Mouse (Mus musculus) MEL (cell line): ENCODE measurements around the gene Gm17651. TPM values are rescaled to one million over a fixed set of nuclear protein-coding genes. Genes with fewer than 3 reads are reported as not detected.

Experiments used
- DNase-seq: peaks from one replicate; pipeline ENCODE4 v3.0.0; 2011; ENCODE audit warnings: low read depth, low spot score
- H3K27ac ChIP-seq: 2 replicates; pipeline ENCODE4 v1.5.1; 2012; ENCODE audit warnings: low read depth, mild to moderate bottlenecking, control low read depth, low read length, moderate library complexity; ENCODE audit not compliant: control insufficient read depth
- H3K27me3 ChIP-seq, 2 experiments: fragments of 150-350 bp in 1 of 2; sonication (generic) in 1 of 2; 2 replicates each; pipeline ENCODE4 v1.6.1; 2012; ENCODE audit warnings: low read length in 2 of 2, mild to moderate bottlenecking in 2 of 2, improper control_type of control experiment in 1 of 2, moderate library complexity in 1 of 2; ENCODE audit not compliant: insufficient read depth in 2 of 2, control insufficient read depth in 1 of 2
- H3K36me3 ChIP-seq, 2 experiments: 2 replicates each; pipeline ENCODE4 v1.6.1; 2012 to 2014; ENCODE audit warnings: low read length in 2 of 2, improper control_type of control experiment in 1 of 2, inconsistent platforms in 1 of 2, mild to moderate bottlenecking in 1 of 2; ENCODE audit not compliant: insufficient read depth in 2 of 2, control insufficient read depth in 1 of 2
- H3K4me1 ChIP-seq, 2 experiments: fragments of 150-350 bp in 1 of 2; sonication (generic) in 1 of 2; 2 replicates each; pipeline ENCODE4 v1.6.1; 2012; ENCODE audit warnings: low read length in 2 of 2, improper control_type of control experiment in 1 of 2, mild to moderate bottlenecking in 1 of 2; ENCODE audit not compliant: insufficient read depth in 2 of 2, control insufficient read depth in 1 of 2
- H3K4me3 ChIP-seq, 2 experiments: fragments of 150-350 bp in 1 of 2; sonication (generic) in 1 of 2; 2 replicates each; pipeline ENCODE4 v1.5.1; 2012; ENCODE audit warnings: low read depth in 2 of 2, low read length in 2 of 2, mild to moderate bottlenecking in 2 of 2, moderate library complexity in 2 of 2, control low read depth in 1 of 2, improper control_type of control experiment in 1 of 2; ENCODE audit not compliant: control insufficient read depth in 1 of 2, insufficient read depth in 1 of 2
- H3K79me2 ChIP-seq: 2 replicates; pipeline ENCODE4 v1.6.1; 2012; ENCODE audit warnings: mild to moderate bottlenecking, low read length, moderate library complexity; ENCODE audit not compliant: control insufficient read depth, poor library complexity, insufficient read depth
- H3K9ac ChIP-seq: 2 replicates; pipeline ENCODE4 v1.6.1; 2012; ENCODE audit warnings: low read depth, mild to moderate bottlenecking, control low read depth, low read length, moderate library complexity; ENCODE audit not compliant: control insufficient read depth, poor library complexity, severe bottlenecking
- H3K9me3 ChIP-seq: fragments of 150-350 bp; sonication (generic); replicated peaks from 2 replicates; pipeline ENCODE4 v1.6.1; 2012; ENCODE audit warnings: mild to moderate bottlenecking, low read length, improper control_type of control experiment, moderate library complexity; ENCODE audit not compliant: insufficient read depth
- CHD2 ChIP-seq: IDR thresholded peaks from 2 replicates; pipeline ENCODE4 v1.6.1; 2011; ENCODE audit warnings: low read length, improper control_type of control experiment
- CTCF ChIP-seq, 3 experiments: IDR thresholded peaks in 2 of 3; conservative IDR thresholded peaks in 1 of 3; 2 replicates each; pipeline ENCODE4 v1.5.1; 2011 to 2012; ENCODE audit warnings: low read length in 3 of 3, low read depth in 2 of 3, mild to moderate bottlenecking in 2 of 3, improper control_type of control experiment in 1 of 3, inconsistent platforms in 1 of 3, mixed read lengths in 1 of 3, moderate library complexity in 1 of 3; ENCODE audit not compliant: control insufficient read depth in 1 of 3, insufficient read depth in 1 of 3, poor library complexity in 1 of 3, severe bottlenecking in 1 of 3
- E2F4 ChIP-seq: IDR thresholded peaks from 2 replicates; pipeline ENCODE4 v1.6.1; 2011; ENCODE audit warnings: low read depth, low read length, improper control_type of control experiment, borderline replicate concordance
- EP300 ChIP-seq, 2 experiments: IDR thresholded peaks; 2 replicates each; pipeline ENCODE4 v1.6.1; 2011; ENCODE audit warnings: improper control_type of control experiment in 2 of 2, low read length in 2 of 2, low read depth in 1 of 2, mild to moderate bottlenecking in 1 of 2
- ETS1 ChIP-seq: IDR thresholded peaks from 2 replicates; pipeline ENCODE4 v1.6.1; 2012; ENCODE audit warnings: low read depth, mild to moderate bottlenecking, inconsistent platforms, low read length, improper control_type of control experiment, moderate library complexity
- GABPA ChIP-seq: IDR thresholded peaks from 2 replicates; pipeline ENCODE4 v1.6.1; 2012; ENCODE audit warnings: low read depth, mild to moderate bottlenecking, inconsistent platforms, low read length, improper control_type of control experiment, moderate library complexity
- JUND ChIP-seq: IDR thresholded peaks from 2 replicates; pipeline ENCODE4 v1.6.1; 2011; ENCODE audit warnings: low read depth, mild to moderate bottlenecking, improper control_type of control experiment, low read length
- KAT2A ChIP-seq: conservative IDR thresholded peaks from 2 replicates; pipeline ENCODE4 v1.6.1; 2012; ENCODE audit warnings: low read depth, low read length, improper control_type of control experiment, inconsistent platforms
- MAFK ChIP-seq: IDR thresholded peaks from 2 replicates; pipeline ENCODE4 v1.6.1; 2011; ENCODE audit warnings: low read depth, mild to moderate bottlenecking, low read length, improper control_type of control experiment, borderline replicate concordance
- MAX ChIP-seq: IDR thresholded peaks from 2 replicates; pipeline ENCODE4 v1.6.1; 2011; ENCODE audit warnings: low read length, improper control_type of control experiment
- MAZ ChIP-seq: IDR thresholded peaks from 2 replicates; pipeline ENCODE4 v1.6.1; 2012; ENCODE audit warnings: low read depth, mild to moderate bottlenecking, inconsistent platforms, low read length, improper control_type of control experiment
- MXI1 ChIP-seq: IDR thresholded peaks from 2 replicates; pipeline ENCODE4 v1.6.1; 2011; ENCODE audit warnings: mild to moderate bottlenecking, low read depth, low read length, improper control_type of control experiment
- MYB ChIP-seq: IDR thresholded peaks from 2 replicates; pipeline ENCODE4 v1.6.1; 2011; ENCODE audit warnings: mild to moderate bottlenecking, low read depth, low read length, improper control_type of control experiment
- NELFE ChIP-seq: IDR thresholded peaks from 2 replicates; pipeline ENCODE4 v1.6.1; 2011; ENCODE audit warnings: low read depth, low read length, improper control_type of control experiment
- NRF1 ChIP-seq: IDR thresholded peaks from 2 replicates; pipeline ENCODE4 v1.6.1; 2014; ENCODE audit warnings: low read depth, mild to moderate bottlenecking, inconsistent platforms, low read length, improper control_type of control experiment, moderate library complexity; ENCODE audit not compliant: poor library complexity, insufficient read depth, severe bottlenecking
- POLR2A ChIP-seq, 2 experiments: IDR thresholded peaks; 2 replicates each; pipeline ENCODE4 v1.6.1; 2011 to 2012; ENCODE audit warnings: low read length in 2 of 2, mild to moderate bottlenecking in 2 of 2, control low read depth in 1 of 2, improper control_type of control experiment in 1 of 2, low read depth in 1 of 2, moderate library complexity in 1 of 2; ENCODE audit not compliant: control insufficient read depth in 1 of 2, insufficient read depth in 1 of 2, poor library complexity in 1 of 2
- POLR2AphosphoS2 ChIP-seq: IDR thresholded peaks from 2 replicates; pipeline ENCODE4 v1.6.1; 2011; ENCODE audit warnings: low read length, improper control_type of control experiment
- POLR2AphosphoS5 ChIP-seq: IDR thresholded peaks from 2 replicates; pipeline ENCODE4 v1.6.1; 2012; ENCODE audit warnings: low read depth, borderline replicate concordance, mild to moderate bottlenecking, inconsistent platforms, low read length, moderate library complexity, mixed read lengths
- RAD21 ChIP-seq: IDR thresholded peaks from 2 replicates; pipeline ENCODE4 v1.6.1; 2011; ENCODE audit warnings: mild to moderate bottlenecking, low read depth, low read length, improper control_type of control experiment
- RCOR1 ChIP-seq: IDR thresholded peaks from 2 replicates; pipeline ENCODE4 v1.6.1; 2012; ENCODE audit warnings: low read depth, mild to moderate bottlenecking, inconsistent platforms, low read length, improper control_type of control experiment
- SIN3A ChIP-seq: IDR thresholded peaks from 2 replicates; pipeline ENCODE4 v1.6.1; 2012; ENCODE audit warnings: low read length, improper control_type of control experiment, inconsistent platforms
- SMC3 ChIP-seq: IDR thresholded peaks from 2 replicates; pipeline ENCODE4 v1.6.1; 2011; ENCODE audit warnings: low read depth, low read length, improper control_type of control experiment
- TAL1 ChIP-seq: IDR thresholded peaks from 2 replicates; pipeline ENCODE4 v1.6.1; 2012; ENCODE audit warnings: mild to moderate bottlenecking, inconsistent platforms, low read length, moderate library complexity, mixed read lengths
- TBP ChIP-seq: IDR thresholded peaks from 2 replicates; pipeline ENCODE4 v1.8.0; 2011; ENCODE audit warnings: low read depth, low read length, improper control_type of control experiment
- TCF12 ChIP-seq: IDR thresholded peaks from 2 replicates; pipeline ENCODE4 v1.6.1; 2014; ENCODE audit warnings: low read depth, mild to moderate bottlenecking, inconsistent platforms, low read length, improper control_type of control experiment, moderate library complexity
- ZC3H11A ChIP-seq: IDR thresholded peaks from 2 replicates; pipeline ENCODE4 v1.6.1; 2012; ENCODE audit warnings: low read depth, mild to moderate bottlenecking, inconsistent platforms, low read length, improper control_type of control experiment
- ZNF384 ChIP-seq: IDR thresholded peaks from 2 replicates; pipeline ENCODE4 v1.6.1; 2012; ENCODE audit warnings: low read depth, mild to moderate bottlenecking, inconsistent platforms, low read length, improper control_type of control experiment
- polyA plus RNA-seq, 2 experiments: library from polyadenylated mRNA; stranded (reverse) in 1 of 2; unstranded in 1 of 2; fragments of >175 nt in 1 of 2; fragments of >200 nt in 1 of 2; gene quantifications; 2 replicates each; pipeline versions ENCODE4 v1.2.1 to v1.2.4; 2012; ENCODE audit warnings: low replicate concordance in 2 of 2, low read depth in 1 of 2; ENCODE audit not compliant: insufficient read length in 2 of 2, insufficient read depth in 1 of 2, missing spikeins in 1 of 2
- total RNA-seq: library from RNA; depleted of rRNA; stranded (reverse); fragments of 300-350 nt; gene quantifications from 2 replicates; pipeline ENCODE4 v1.2.3, GENCODE M21; 2012

Gm17651 gene
- total and polyA plus RNA-seq, 3 experiments: not detected

- TF ChIP-seq SIN3A: peak; percentile 8; the same call in 1 of the 2 replicates
- TF ChIP-seq RAD21: no peak
- TF ChIP-seq MXI1: peak; percentile 7; the same call in 1 of the 2 replicates
- 0 out of 2 replicates have a peak, but pooled peaks have one; percentile 3 for TF ChIP-seq TCF12
- peak; percentile 48; the same call in 1 of the 2 replicates for TF ChIP-seq MAX
- TF ChIP-seq GABPA: no peak
- 0 out of 2 replicates have a peak, but pooled peaks have one; percentile 37 for TF ChIP-seq TBP
- TF ChIP-seq RCOR1: no peak
- peak; percentile 48; the same call in 1 of the 2 replicates for TF ChIP-seq NELFE
- peak; percentile 43; the same call in 1 of the 2 replicates for TF ChIP-seq NRF1
- no peaks in the 10 kb centered on the region for H3K9me3 ChIP-seq
- peak overlapping the region; percentile 83 to 94 for H3K4me3 ChIP-seq
- no peaks in the 10 kb centered on the region for H3K27me3 ChIP-seq
- H3K4me1 ChIP-seq: peaks cover 8 to 26% of the 10 kb centered on the region in 2 experiments
- peaks cover 0 to 25% of the 10 kb centered on the region in 2 experiments; a peak in 2 of 4 replicates for H3K36me3 ChIP-seq
- H3K9ac ChIP-seq: peak overlapping the region; percentile 76
- peaks cover 3% of the 10 kb centered on the region; the same call in 1 of the 2 replicates for H3K79me2 ChIP-seq
- H3K27ac ChIP-seq: no peak overlapping the region
- peak; percentile 93 for DNase-seq
These were observed 15.9 kb downstream of the Gm17651 start for GRCm38 (mm10) chr3:97658426-97659193.

- peak within 1 kb of the TSS; percentile 34 for H3K27ac ChIP-seq
- TF ChIP-seq POLR2AphosphoS2 (peak; percentile 90; the same call in 1 of the 2 replicates), TAL1 (no peak), MYB (no peak), EP300 (IDR thresholded peaks at IDR 0.05; ENCODE audit: low read depth in 1 of 2, low read length in 2 of 2) (peak in 1 of 2 experiments; percentile 55; a peak in 2 of 4 replicates), ZC3H11A (no peak; the same call in 1 of the 2 replicates), MAZ (peak; percentile 97), NRF1 (peak; percentile 93), KAT2A (no peak; the same call in 1 of the 2 replicates), ETS1 (peak; percentile 80), RAD21 (no peak), E2F4 (peak; percentile 64; the same call in 1 of the 2 replicates), POLR2AphosphoS5 (no peak), POLR2A (IDR thresholded peaks at IDR 0.05; ENCODE audit: control insufficient read depth in 1 of 2, insufficient read depth in 1 of 2, low read depth in 1 of 2, low read length in 2 of 2, poor library complexity in 1 of 2) (peak; percentile 75 to 94), RCOR1 (peak; percentile 47; the same call in 1 of the 2 replicates), MAX (peak; percentile 85), ZNF384 (peak; percentile 63), SMC3 (no peak), CHD2 (no peak; the same call in 1 of the 2 replicates), TCF12 (peak; percentile 80), MAFK (0 out of 2 replicates have a peak, but pooled peaks have one; percentile 35), CTCF (IDR thresholded peaks at IDR 0.05 in 2 of 3, conservative IDR thresholded peaks at IDR 0.05 in 1 of 3; ENCODE audit: control insufficient read depth in 1 of 3, insufficient read depth in 1 of 3, low read depth in 2 of 3, low read length in 3 of 3, poor library complexity in 1 of 3, severe bottlenecking in 1 of 3) (0 out of 6 replicates have a peak, but pooled peaks of 1 of the 3 experiments have one; percentile 4), JUND (no peak)
These were observed 16.7 kb downstream of the Gm17651 start, which contains the start of gene Prkab2 for GRCm38 (mm10) chr3:97657655-97658411. Prkab2 (plus strand) TSS chr3:97658193.

More at GRCm38 (mm10) chr3:97657655-97658411, 16.7 kb downstream of the Gm17651 start, which contains the start of gene Prkab2:
- H3K36me3 ChIP-seq: peaks cover 0 to 25% of the 10 kb centered on the region in 2 experiments; a peak in 2 of 4 replicates
- no peaks in the 10 kb centered on the region for H3K27me3 ChIP-seq
- peaks cover 3% of the 10 kb centered on the region; the same call in 1 of the 2 replicates for H3K79me2 ChIP-seq
- H3K4me3 ChIP-seq: peak within 1 kb of the TSS; percentile 83 to 94
- H3K9me3 ChIP-seq: no peaks in the 10 kb centered on the region
- peaks cover 8 to 26% of the 10 kb centered on the region in 2 experiments for H3K4me1 ChIP-seq
- peak within 1 kb of the TSS; percentile 76 for H3K9ac ChIP-seq
- DNase-seq: peak; percentile 100
